Mouse (Mus musculus) kidney, adult 18-20 months (tissue): ENCODE results near the gene Psg26.
A peak's percentile ranks its signal among the peaks of the same experiment; 100 is the strongest.
"Not testable (repeated sequence)": the region's sequence is repeated elsewhere in the genome, so short reads cannot be mapped to it uniquely, and the experiment has no call there.

Source experiments
- DNase-seq: peaks from one replicate; pipeline ENCODE4 v3.0.0; 2021

Psg26 gene

DNA sequence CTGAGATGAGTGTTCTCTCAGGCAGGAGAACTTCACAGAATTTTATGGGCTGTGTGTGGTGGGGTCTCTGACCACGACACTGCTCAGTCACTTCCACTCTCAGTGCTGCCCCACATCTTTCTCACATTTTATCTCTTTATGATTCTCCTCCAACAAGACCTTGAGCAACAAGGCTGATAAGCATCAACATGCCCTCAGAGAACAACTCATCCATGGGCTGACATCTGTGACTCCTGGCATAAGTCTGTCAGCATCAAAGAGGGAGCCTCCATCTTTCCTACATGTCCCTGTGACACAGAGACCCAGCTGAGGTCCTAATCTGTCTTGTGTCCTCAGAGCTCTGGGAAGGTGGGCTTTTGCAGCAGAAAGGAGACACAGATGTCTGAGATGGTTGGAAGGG lies at the start of gene Psg26:
Gene Psg26 (minus strand): TSS at position 101 of the 400 bp plus-strand sequence.
- DNase-seq = no peak

GRCm38 (mm10) chr7:18533420-18533819 lies 49.4 kb upstream of the Psg26 start:
- no peak for DNase-seq

- DNase-seq = no peak
Observed at GRCm38 (mm10) chr7:18532169-18532568, 48.2 kb upstream of the Psg26 start, which contains the start of gene Psg25. TSS of gene Psg25 (minus strand) at chr7:18532269.

GRCm38 (mm10) chr7:18524668-18525067 lies 40.7 kb upstream of the Psg26 start:
- no peak for DNase-seq

GRCm38 (mm10) chr7:18512848-18513247 lies 28.9 kb upstream of the Psg26 start:
- not testable (repeated sequence) for DNase-seq

DNA sequence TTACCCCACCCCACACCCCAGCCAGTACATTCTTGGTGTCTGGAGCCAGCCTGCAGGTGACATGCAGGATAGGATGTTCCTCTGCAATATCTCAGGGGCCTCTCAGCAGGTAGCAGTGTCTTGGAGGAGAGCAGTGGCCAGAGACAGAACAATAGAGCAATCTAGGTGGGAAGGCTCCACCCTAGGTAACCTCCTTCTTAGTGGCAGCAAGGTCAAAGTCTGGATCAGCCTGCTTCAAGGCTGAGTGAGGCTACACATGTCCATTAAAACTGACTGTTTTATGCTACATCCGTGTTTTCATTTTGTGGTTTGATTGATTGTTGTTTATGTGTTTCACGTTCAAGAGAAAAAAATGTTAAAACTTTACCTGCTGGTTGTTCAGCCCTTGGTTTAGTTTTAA lies 28.4 kb upstream of the Psg26 start:
- not testable (repeated sequence) for DNase-seq

DNA sequence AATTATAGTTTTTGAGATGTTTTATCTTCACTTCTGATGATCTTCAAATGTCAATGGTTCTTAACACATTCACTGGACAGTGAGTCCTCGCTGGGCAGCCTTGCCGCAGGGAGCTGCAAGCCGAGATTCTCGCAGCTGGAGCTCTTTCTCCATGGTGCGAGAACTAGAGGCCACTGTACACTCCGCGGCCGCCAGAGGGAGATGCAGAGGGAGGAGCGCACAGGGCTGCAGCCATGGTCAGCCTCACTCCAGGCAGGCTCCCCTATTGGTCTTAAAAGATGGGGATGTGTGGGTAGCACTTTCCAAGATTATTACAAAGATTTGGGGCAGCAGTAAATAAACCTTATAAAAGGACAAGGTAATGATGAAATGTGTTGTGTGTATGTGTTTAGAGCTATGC lies 27.5 kb upstream of the Psg26 start:
- peak; percentile 8 for DNase-seq

GRCm38 (mm10) chr7:18431941-18432340 lies 52.0 kb downstream of the Psg26 start, which contains the start of gene Psg28:
TSS of gene Psg28 (minus strand) at chr7:18432041.
- DNase-seq = not testable (repeated sequence)
